8 mouse cellular contexts compared by ENCODE assay signal in genomic region chr8:125235898-125236835, GRCm38 (mm10).
DNase-seq lines count a peak whose midpoint lies in the region; ATAC-seq lines count a peak whose summit lies in the region.

No protein-coding gene starts in this region.

- H3K9ac ChIP-seq in embryonic facial prominence, embryonic 15.5 days = no peak overlapping the region
- H3K9ac ChIP-seq in midbrain, embryonic 15.5 days = no peak overlapping the region

- peak overlapping the region; percentile 8; the same call in 1 of the 2 replicates for H3K4me3 ChIP-seq in embryonic facial prominence, embryonic 15.5 days (replicated peaks)
- no peak overlapping the region for H3K4me3 ChIP-seq in midbrain, embryonic 15.5 days

- DNase-seq in left cerebral cortex, postnatal 36 days (ENCODE audit: low spot score in 2 of 2) = peak; percentile 35 to 40
- no peak for DNase-seq in left cerebral cortex, postnatal 10 days (ENCODE audit: extremely low spot score in 1 of 2, low spot score in 2 of 2)
- peak; percentile 53 for DNase-seq in heart, postnatal 4 days
- DNase-seq in layer of hippocampus, adult 9-11 months = no peak
- DNase-seq in kidney, adult 18-20 months = no peak
- DNase-seq in urinary bladder, postnatal 25 days (ENCODE audit: low spot score) = no peak

- peak overlapping the region; percentile 31; the same call in 1 of the 2 replicates for H3K27ac ChIP-seq in embryonic facial prominence, embryonic 15.5 days (replicated peaks)
- H3K27ac ChIP-seq in midbrain, embryonic 15.5 days = peak overlapping the region; percentile 77

- H3K27me3 ChIP-seq in embryonic facial prominence, embryonic 15.5 days = peaks cover 12% of the 10 kb centered on the region
- H3K27me3 ChIP-seq in midbrain, embryonic 15.5 days (replicated peaks) = peaks cover 3% of the 10 kb centered on the region; the same call in 1 of the 2 replicates

- intact Hi-C loops in left cerebral cortex, postnatal 36 days (cut with DNase I) = no loop called here
- intact Hi-C loops in left cerebral cortex, postnatal 10 days (cut with DNase I) = no loop called here

- peak overlapping the region; percentile 34 for H3K4me2 ChIP-seq in embryonic facial prominence, embryonic 15.5 days (replicated peaks)
- H3K4me2 ChIP-seq in midbrain, embryonic 15.5 days = peak overlapping the region; percentile 39

- ATAC-seq in embryonic facial prominence, embryonic 15.5 days (ENCODE audit: insufficient number of reproducible peaks, low FRiP score, low TSS enrichment, low read depth) = peak; percentile 41; the same call in 1 of the 2 replicates
- ATAC-seq in midbrain, embryonic 15.5 days (replicated peaks) = peak; percentile 67

- H3K36me3 ChIP-seq in embryonic facial prominence, embryonic 15.5 days = no peaks in the 10 kb centered on the region
- no peaks in the 10 kb centered on the region for H3K36me3 ChIP-seq in midbrain, embryonic 15.5 days (replicated peaks)

- H3K4me1 ChIP-seq in embryonic facial prominence, embryonic 15.5 days = peaks cover 20% of the 10 kb centered on the region
- H3K4me1 ChIP-seq in midbrain, embryonic 15.5 days = peaks cover 32% of the 10 kb centered on the region

- 14% methylated on average over 22 of the region's 22 CpGs for WGBS in embryonic facial prominence, embryonic 15.5 days
- 5% methylated on average over 22 of the region's 22 CpGs for WGBS in midbrain, embryonic 15.5 days

- no peaks in the 10 kb centered on the region for H3K9me3 ChIP-seq in embryonic facial prominence, embryonic 15.5 days (replicated peaks)
- H3K9me3 ChIP-seq in midbrain, embryonic 15.5 days = no peaks in the 10 kb centered on the region

Comparison
In these comparisons a context has a peak if more than half of its experiments do, and no peak if none do; other contexts are left out.
1. DNase-seq: peak in left cerebral cortex, postnatal 36 days (2 of 2) and heart, postnatal 4 days (single experiment); none in left cerebral cortex, postnatal 10 days (0 of 2), layer of hippocampus, adult 9-11 months (single experiment), kidney, adult 18-20 months (single experiment) and urinary bladder, postnatal 25 days (single experiment).